Mouse (Mus musculus) urinary bladder, postnatal 10 days (tissue): Measurements from ENCODE around the gene Bin2.
"Not testable (repeated sequence)": the region's sequence is repeated elsewhere in the genome, so short reads cannot be mapped to it uniquely, and the experiment has no call there.

ENCODE experiments used
- DNase-seq: peaks from one replicate; pipeline ENCODE4 v3.0.0; 2022; ENCODE audit warnings: low spot score

Bin2 gene

GRCm38 (mm10) chr15:100615825-100616220 is 53.5 kb downstream of the Bin2 start:
- DNase-seq = peak; percentile 72

GRCm38 (mm10) chr15:100614996-100615824 is 54.1 kb downstream of the Bin2 start, which contains the start of gene Dazap2:
Dazap2 (plus strand) TSS chr15:100615349.
- DNase-seq = peak; percentile 96

- DNase-seq = no peak
Observed at GRCm38 (mm10) chr15:100614218-100614995, 54.9 kb downstream of the Bin2 start.

GRCm38 (mm10) chr15:100613584-100613983 is 55.8 kb downstream of the Bin2 start:
- DNase-seq = no peak

- DNase-seq = no peak
Observed at GRCm38 (mm10) chr15:100612432-100612831, 56.9 kb downstream of the Bin2 start.

- DNase-seq = no peak
Observed at GRCm38 (mm10) chr15:100611951-100612350, 57.4 kb downstream of the Bin2 start.

- DNase-seq = not testable (repeated sequence)
Observed at GRCm38 (mm10) chr15:100606677-100607076, 62.7 kb downstream of the Bin2 start.

GRCm38 (mm10) chr15:100601669-100602068 is 67.7 kb downstream of the Bin2 start:
- DNase-seq = no peak

- DNase-seq = no peak
Observed at GRCm38 (mm10) chr15:100600696-100601272, 68.6 kb downstream of the Bin2 start.

- no peak for DNase-seq
Observed at GRCm38 (mm10) chr15:100600047-100600695, 69.2 kb downstream of the Bin2 start.

GRCm38 (mm10) chr15:100599276-100600046 is 69.9 kb downstream of the Bin2 start, which contains the start of gene Pou6f1:
Pou6f1 (minus strand) TSS chr15:100599984.
- no peak for DNase-seq

GRCm38 (mm10) chr15:100598883-100599275 is 70.5 kb downstream of the Bin2 start:
- no peak for DNase-seq

GRCm38 (mm10) chr15:100598287-100598882 is 71.0 kb downstream of the Bin2 start:
- DNase-seq = no peak

- DNase-seq = no peak
Observed at GRCm38 (mm10) chr15:100592817-100593216, 76.5 kb downstream of the Bin2 start.
